Mouse (Mus musculus): Measurements from ENCODE around the gene Gm49776.
A peak's percentile ranks its signal among the peaks of the same experiment; 100 is the strongest.

The Gm49776 gene

GRCm38 (mm10) chr16:18233919-18234670 lies 24.0 kb downstream of the Gm49776 start:
- no peak for DNase-seq

DNA sequence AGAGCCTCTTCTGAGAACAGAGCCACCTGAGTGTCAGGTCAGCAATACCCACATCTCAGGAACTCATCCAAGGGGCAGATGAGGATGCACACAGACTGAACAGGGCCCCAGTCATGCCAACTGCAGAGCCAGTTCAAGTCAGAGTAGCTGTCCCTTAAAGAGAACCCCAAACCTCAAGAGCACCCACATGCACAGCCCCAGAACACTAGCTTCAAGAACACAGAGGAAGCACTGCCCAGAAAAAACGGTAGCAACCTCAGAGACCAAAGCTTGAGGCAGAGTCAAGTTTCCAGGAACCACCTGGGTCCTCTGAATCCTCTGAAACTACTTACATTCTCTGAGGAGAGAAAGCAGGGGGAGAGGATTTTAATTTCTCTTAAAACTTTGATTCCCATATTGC lies 24.7 kb downstream of the Gm49776 start:
- no peak for DNase-seq

GRCm38 (mm10) chr16:18231451-18231850 lies 26.7 kb downstream of the Gm49776 start:
- no peak for DNase-seq

GRCm38 (mm10) chr16:18231047-18231446 lies 27.1 kb downstream of the Gm49776 start:
- DNase-seq, result no peak

DNA sequence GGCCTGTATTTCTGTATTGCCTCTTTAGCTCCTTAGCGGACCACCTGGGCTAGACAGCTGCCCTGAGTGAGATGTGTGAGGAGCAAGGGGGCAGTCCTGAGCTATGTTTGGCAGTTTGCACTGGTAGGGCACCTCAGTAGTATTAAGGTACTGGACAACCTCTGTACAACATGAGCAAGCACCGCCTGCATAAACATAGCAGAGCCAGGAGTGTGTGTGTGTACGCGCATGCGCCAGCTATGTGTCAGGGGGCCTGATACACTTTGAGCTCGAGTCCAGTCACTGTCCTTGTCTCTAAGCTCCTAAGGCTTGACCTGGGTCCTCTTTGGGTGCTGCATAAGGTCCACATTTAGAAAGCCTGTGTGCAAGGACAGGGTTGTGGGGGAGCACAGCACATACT lies 27.5 kb downstream of the Gm49776 start:
- DNase-seq, result no peak

- DNase-seq, result peak; percentile 64
Observed at GRCm38 (mm10) chr16:18229622-18230021, 28.5 kb downstream of the Gm49776 start.

GRCm38 (mm10) chr16:18228856-18229255 lies 29.3 kb downstream of the Gm49776 start:
- DNase-seq, result peak; percentile 63

GRCm38 (mm10) chr16:18227897-18228422 lies 30.2 kb downstream of the Gm49776 start:
- DNase-seq, result no peak

GRCm38 (mm10) chr16:18227187-18227586 lies 30.9 kb downstream of the Gm49776 start:
- no peak for DNase-seq

DNA sequence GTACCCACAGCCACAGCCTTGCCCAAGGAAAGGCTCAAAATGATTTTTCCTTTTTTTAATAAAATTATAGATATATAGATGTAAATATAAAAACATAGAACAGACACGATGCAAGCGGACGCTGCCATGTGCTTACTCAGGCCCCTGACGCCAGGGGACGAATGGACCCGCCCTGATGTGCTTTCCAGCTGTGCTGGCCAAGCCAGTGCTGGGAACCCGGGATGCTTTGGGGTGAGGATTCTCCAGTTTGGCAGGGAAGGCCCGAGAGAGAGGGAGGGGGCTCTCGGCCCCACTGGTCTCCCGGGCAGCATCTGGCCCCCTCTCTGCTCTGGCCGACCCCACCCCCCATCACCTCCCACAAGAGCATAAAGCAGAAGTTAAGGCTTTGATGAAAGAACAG lies 35.9 kb downstream of the Gm49776 start:
- DNase-seq, result no peak

DNA sequence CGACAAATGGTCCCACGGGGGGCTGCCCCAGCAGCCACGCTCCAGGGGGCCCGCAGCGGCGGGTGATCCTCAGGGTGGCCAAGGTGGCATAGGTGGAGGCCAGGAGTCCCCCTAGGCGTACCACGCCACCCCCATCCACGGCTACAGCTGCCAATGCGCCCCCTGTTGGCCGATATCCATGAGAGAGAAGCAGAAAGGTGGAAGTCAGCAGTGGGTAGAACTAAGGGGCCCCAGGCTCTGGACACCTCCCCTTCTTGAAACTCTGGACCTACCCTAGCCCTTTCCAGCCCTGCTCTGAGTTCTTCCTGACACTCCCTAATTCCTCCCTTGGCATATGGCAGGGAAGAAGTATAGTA lies 36.6 kb downstream of the Gm49776 start:
- DNase-seq, result no peak

- DNase-seq, result no peak
Observed at GRCm38 (mm10) chr16:18220856-18221542, 37.1 kb downstream of the Gm49776 start.

DNA sequence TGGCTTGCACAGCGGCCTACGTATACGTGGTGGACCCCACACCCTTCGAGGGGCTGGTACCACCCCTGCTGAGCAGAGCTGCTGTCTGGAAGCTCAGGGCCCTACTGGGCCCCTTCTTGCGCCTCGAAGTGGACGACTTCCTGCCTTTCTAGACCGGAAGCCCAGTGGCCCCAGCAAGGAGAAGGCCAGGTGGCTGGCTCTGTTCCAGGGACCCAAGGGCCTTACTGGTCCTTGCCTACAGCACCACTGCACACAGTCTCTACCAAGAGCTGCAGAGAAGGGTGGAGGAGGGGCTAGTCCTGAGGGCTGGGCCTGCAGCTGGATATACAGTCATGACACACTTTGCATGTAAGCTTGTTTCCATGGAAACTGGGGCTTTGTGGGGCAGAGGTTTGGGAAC lies 38.1 kb downstream of the Gm49776 start:
- no peak for DNase-seq

GRCm38 (mm10) chr16:18218580-18218996 lies 39.5 kb downstream of the Gm49776 start:
- DNase-seq, result no peak

DNA sequence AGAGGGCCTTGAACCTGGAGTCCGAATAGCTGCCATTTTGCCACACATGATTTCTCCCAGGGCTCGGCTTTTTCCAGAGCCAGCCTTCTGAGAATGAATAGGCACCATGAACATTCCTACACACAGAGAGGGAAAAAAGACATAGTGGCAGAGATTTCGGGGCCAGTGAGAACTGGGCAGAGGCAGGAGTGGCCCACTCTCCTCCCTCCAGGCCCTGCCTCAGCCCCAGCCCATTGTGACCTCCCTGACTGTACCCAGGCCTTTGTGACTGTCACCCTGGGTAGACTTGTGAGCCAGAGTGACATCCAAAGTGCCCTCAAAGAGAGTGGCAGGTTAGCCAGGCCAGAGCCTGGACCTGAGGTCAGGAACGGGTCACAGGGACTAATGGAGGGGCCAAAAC lies 40.5 kb downstream of the Gm49776 start, which contains the start of gene Ccdc188:
Gene Ccdc188 (plus strand): TSS at position 301 of the 400 bp plus-strand sequence.
- no peak for DNase-seq

DNA sequence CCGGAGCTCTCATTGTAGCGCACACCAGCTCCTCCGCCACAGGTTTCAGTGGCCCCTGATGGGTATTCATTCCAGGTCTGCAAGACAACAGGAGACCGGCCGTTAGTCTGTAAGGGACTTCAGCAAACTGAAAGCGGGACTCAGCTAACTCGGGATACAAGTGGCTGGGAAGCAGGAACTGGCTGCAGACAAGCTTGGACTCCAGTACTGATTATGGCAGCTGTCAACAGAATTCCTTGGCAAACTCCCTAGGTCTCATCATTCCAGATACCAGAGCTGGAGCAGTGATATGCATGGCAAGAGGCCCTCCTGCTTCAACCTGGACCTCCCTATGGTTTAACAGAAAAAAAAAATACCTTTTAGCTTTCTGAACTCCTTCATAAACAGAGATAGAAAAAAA lies 43.3 kb downstream of the Gm49776 start:
- no peak for DNase-seq

DNA sequence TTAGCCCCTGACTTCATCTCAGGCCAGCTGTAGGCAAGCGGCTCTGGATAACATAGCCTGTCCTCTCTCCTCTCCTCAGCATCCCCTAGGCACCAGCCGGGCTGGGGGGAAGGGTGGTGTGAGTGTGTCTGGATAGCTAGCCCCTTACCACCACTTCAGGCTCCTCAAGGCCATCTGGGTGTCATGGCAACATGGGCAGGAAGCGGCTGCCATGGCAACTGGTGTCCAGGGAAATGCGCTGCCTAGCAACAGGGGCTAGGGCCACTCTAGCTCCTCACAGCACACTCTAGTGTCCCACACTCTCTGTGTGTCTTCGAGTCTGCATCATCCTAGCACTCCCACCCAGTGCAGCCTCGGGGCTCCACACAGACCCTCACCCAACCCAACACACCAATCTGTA lies 44.4 kb downstream of the Gm49776 start:
- DNase-seq, result no peak

GRCm38 (mm10) chr16:18211417-18212171 lies 46.5 kb downstream of the Gm49776 start:
- peak; percentile 95 for DNase-seq

GRCm38 (mm10) chr16:18210701-18211416 lies 47.3 kb downstream of the Gm49776 start:
- peak; percentile 83 for DNase-seq

DNA sequence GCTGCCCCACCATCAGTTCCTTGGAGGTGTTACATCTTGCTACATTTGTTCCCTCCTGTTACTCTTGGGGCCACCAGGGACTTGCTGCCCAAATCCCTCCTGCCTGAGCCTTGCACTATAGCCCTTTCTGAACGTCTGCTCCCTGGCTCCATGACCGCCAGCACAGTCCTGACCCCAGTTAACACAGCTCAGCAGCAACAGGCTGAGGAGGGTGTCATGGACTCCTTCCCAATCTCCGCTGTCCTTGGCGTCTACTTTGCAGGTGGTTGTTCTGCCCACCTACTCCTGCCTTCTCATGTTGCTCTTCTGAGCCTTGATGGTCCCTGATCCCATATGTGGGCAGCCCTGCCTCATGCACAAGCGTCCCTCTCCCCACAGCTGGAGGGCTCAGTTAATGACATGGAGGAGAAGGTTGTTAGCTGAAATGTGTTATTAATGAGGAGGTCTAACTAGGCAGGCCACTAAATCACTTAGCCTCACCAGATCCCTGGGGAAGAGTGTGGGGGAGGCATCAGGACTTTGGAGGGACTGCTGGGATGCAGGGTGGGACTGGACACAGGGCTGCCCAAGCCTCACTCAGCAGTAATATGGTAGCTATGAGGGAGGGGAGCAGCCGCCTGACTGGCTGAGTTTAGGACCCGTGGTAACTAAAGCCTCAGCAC lies 54.6 kb downstream of the Gm49776 start:
- DNase-seq, result no peak

DNA sequence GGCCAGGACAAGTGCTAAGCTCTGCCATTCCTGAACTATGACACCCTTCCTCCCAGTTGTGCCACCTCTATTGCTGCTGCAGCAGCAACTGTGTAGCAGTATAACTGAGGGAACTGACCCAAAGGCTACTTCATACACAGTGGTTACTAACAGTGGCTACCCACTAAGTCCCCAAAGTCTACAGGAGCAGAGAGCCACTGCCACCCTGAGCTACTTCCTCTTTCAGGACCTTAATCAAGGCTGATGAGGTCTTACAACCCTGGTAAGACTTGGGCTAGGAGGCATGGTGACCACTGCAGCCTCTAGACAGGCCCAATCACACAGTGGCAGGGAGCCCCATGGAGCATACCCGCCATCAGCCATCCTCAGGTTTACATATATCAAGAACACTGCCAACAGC lies 56.1 kb downstream of the Gm49776 start:
- DNase-seq, result no peak

DNA sequence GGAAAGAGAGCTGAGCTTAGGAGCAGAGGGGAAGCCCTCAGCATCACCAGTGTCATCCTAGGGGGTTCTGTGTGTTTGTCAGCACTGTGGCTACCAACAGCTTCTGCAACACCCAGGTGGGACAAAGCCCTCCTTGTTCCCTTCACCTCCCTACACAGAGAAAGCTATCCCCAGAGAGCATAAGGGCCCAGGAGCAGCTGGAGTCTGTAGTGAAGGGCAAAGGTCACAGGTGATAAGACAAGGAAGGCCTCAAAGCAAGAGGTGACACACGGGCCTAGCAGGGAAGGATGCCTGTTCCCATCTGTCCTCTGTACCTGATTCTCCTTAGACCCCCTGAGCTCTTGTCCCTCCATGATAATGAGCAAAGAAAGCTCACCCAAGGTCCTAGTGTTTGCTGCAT lies 56.5 kb downstream of the Gm49776 start:
- DNase-seq, result no peak
